Mouse (Mus musculus): ENCODE results near the gene Igfbp5. TPM values are rescaled to one million over a fixed set of nuclear protein-coding genes. Genes with fewer than 3 reads are reported as not detected.

The Igfbp5 gene
- total and polyA plus RNA-seq, 3 experiments: 0.03 TPM; not detected in 2

- TF ChIP-seq TBP (IDR thresholded peaks at IDR 0.05; ENCODE audit: low read depth, low read length): no peak
These were observed 25.6 kb downstream of the Igfbp5 start (continued) for GRCm38 (mm10) chr1:72849037-72849436.

GRCm38 (mm10) chr1:72847849-72848380 is 26.8 kb downstream of the Igfbp5 start:
- DNase-seq (ENCODE audit: low read depth, low spot score): no peak
- TF ChIP-seq MYB (IDR thresholded peaks at IDR 0.05; ENCODE audit: low read depth, low read length) (no peak), GABPA (IDR thresholded peaks at IDR 0.05; ENCODE audit: low read depth, low read length) (no peak), KAT2A (conservative IDR thresholded peaks at IDR 0.05; ENCODE audit: low read depth, low read length) (no peak), RCOR1 (IDR thresholded peaks at IDR 0.05; ENCODE audit: low read depth, low read length) (no peak), USF2 (IDR thresholded peaks at IDR 0.05; ENCODE audit: borderline replicate concordance in 1 of 2, insufficient read depth in 1 of 2, low read depth in 1 of 2, low read length in 2 of 2) (no peak), SMC3 (IDR thresholded peaks at IDR 0.05; ENCODE audit: low read depth, low read length) (no peak), GATA1 (IDR thresholded peaks at IDR 0.05; ENCODE audit: low read depth, low read length) (no peak), POLR2AphosphoS5 (IDR thresholded peaks at IDR 0.05; ENCODE audit: borderline replicate concordance, low read depth, low read length) (no peak), MYC (IDR thresholded peaks at IDR 0.05; ENCODE audit: low read depth, low read length) (no peak), CTCF (IDR thresholded peaks at IDR 0.05 in 2 of 3, conservative IDR thresholded peaks at IDR 0.05 in 1 of 3; ENCODE audit: control insufficient read depth in 1 of 3, insufficient read depth in 1 of 3, low read depth in 2 of 3, low read length in 3 of 3, poor library complexity in 1 of 3, severe bottlenecking in 1 of 3) (no peak), NELFE (IDR thresholded peaks at IDR 0.05; ENCODE audit: low read depth, low read length) (no peak), ETS1 (IDR thresholded peaks at IDR 0.05; ENCODE audit: low read depth, low read length) (no peak), JUND (IDR thresholded peaks at IDR 0.05; ENCODE audit: low read depth, low read length) (no peak), NRF1 (IDR thresholded peaks at IDR 0.05; ENCODE audit: insufficient read depth, low read depth, low read length, poor library complexity, severe bottlenecking) (no peak), MEF2A (IDR thresholded peaks at IDR 0.05; ENCODE audit: extremely low read depth, insufficient replicate concordance, low read depth, low read length, poor library complexity, severe bottlenecking) (no peak)
- Histone ChIP-seq H3K9ac (ENCODE audit: control insufficient read depth, low read depth, low read length, poor library complexity, severe bottlenecking) (no peak overlapping the region), H3K27me3 (ENCODE audit: control insufficient read depth in 1 of 2, insufficient read depth in 2 of 2, low read length in 2 of 2) (no peaks in the 10 kb centered on the region), H3K79me2 (ENCODE audit: control insufficient read depth, insufficient read depth, low read length, poor library complexity) (no peaks in the 10 kb centered on the region), H3K9me3 (replicated peaks; ENCODE audit: insufficient read depth, low read length) (no peaks in the 10 kb centered on the region), H3K36me3 (ENCODE audit: control insufficient read depth in 1 of 2, insufficient read depth in 2 of 2, low read length in 2 of 2) (no peaks in the 10 kb centered on the region), H3K27ac (ENCODE audit: control insufficient read depth, low read depth, low read length) (no peak overlapping the region), H3K4me1 (ENCODE audit: control insufficient read depth in 1 of 2, insufficient read depth in 2 of 2, low read length in 2 of 2) (no peaks in the 10 kb centered on the region), H3K4me3 (ENCODE audit: control insufficient read depth in 1 of 2, insufficient read depth in 1 of 2, low read depth in 2 of 2, low read length in 2 of 2) (no peak overlapping the region)

- Histone ChIP-seq H3K79me2 (ENCODE audit: control insufficient read depth, insufficient read depth, low read length, poor library complexity) (no peaks in the 10 kb centered on the region), H3K27ac (ENCODE audit: control insufficient read depth, low read depth, low read length) (no peak overlapping the region), H3K36me3 (ENCODE audit: control insufficient read depth in 1 of 2, insufficient read depth in 2 of 2, low read length in 2 of 2) (no peaks in the 10 kb centered on the region), H3K4me3 (ENCODE audit: control insufficient read depth in 1 of 2, insufficient read depth in 1 of 2, low read depth in 2 of 2, low read length in 2 of 2) (no peak overlapping the region), H3K9ac (ENCODE audit: control insufficient read depth, low read depth, low read length, poor library complexity, severe bottlenecking) (no peak overlapping the region), H3K4me1 (ENCODE audit: control insufficient read depth in 1 of 2, insufficient read depth in 2 of 2, low read length in 2 of 2) (no peaks in the 10 kb centered on the region), H3K9me3 (replicated peaks; ENCODE audit: insufficient read depth, low read length) (no peaks in the 10 kb centered on the region), H3K27me3 (ENCODE audit: control insufficient read depth in 1 of 2, insufficient read depth in 2 of 2, low read length in 2 of 2) (no peaks in the 10 kb centered on the region)
- TF ChIP-seq ELF1 (IDR thresholded peaks at IDR 0.05; ENCODE audit: low read depth, low read length): no peak
- no peak for TF ChIP-seq E2F4 (IDR thresholded peaks at IDR 0.05; ENCODE audit: borderline replicate concordance, low read depth, low read length)
- TF ChIP-seq POLR2AphosphoS2 (IDR thresholded peaks at IDR 0.05; ENCODE audit: low read length): no peak
- TF ChIP-seq UBTF (IDR thresholded peaks at IDR 0.05; ENCODE audit: borderline replicate concordance, insufficient read depth, low read depth, low read length): no peak
- TF ChIP-seq ZKSCAN1 (IDR thresholded peaks at IDR 0.05; ENCODE audit: low read depth, low read length): no peak
- no peak for TF ChIP-seq ZMIZ1 (IDR thresholded peaks at IDR 0.05; ENCODE audit: low read depth, low read length)
- TF ChIP-seq TAL1 (IDR thresholded peaks at IDR 0.05; ENCODE audit: low read length): no peak
- DNase-seq (ENCODE audit: low read depth, low spot score): no peak
These were observed 30.0 kb downstream of the Igfbp5 start for GRCm38 (mm10) chr1:72844675-72845074.
